Mouse (Mus musculus) CH12.LX (cell line): ENCODE data around the gene Irgm2. TPM values are rescaled to one million over a fixed set of nuclear protein-coding genes. Genes with fewer than 3 reads are reported as not detected.

Source experiments
- DNase-seq: peaks from one replicate; pipeline ENCODE4 v3.0.0-alpha.2; 2013; ENCODE audit errors: extremely low read depth
- H3K27ac ChIP-seq: 2 replicates; pipeline ENCODE4 v1.5.1; 2012; ENCODE audit warnings: low read depth, mild to moderate bottlenecking, control low read depth, moderate library complexity; ENCODE audit not compliant: insufficient read depth
- H3K27me3 ChIP-seq: replicated peaks from 2 replicates; pipeline ENCODE3; 2012; ENCODE audit warnings: inconsistent platforms
- H3K36me3 ChIP-seq, 2 experiments: replicated peaks in 1 of 2; 2 replicates each; pipeline versions ENCODE3 to v1.6.1; 2012; ENCODE audit warnings: inconsistent platforms in 1 of 2, low read length in 1 of 2, mild to moderate bottlenecking in 1 of 2, mixed read lengths in 1 of 2, moderate library complexity in 1 of 2; ENCODE audit not compliant: control insufficient read depth in 1 of 2, insufficient read depth in 1 of 2
- H3K4me1 ChIP-seq, 2 experiments: 2 replicates each; pipeline ENCODE4 v1.6.1; 2012; ENCODE audit warnings: inconsistent platforms in 1 of 2, moderate library complexity in 1 of 2; ENCODE audit not compliant: insufficient read depth in 2 of 2, control insufficient read depth in 1 of 2
- H3K4me2 ChIP-seq: 2 replicates; pipeline ENCODE4 v1.6.1; 2012; ENCODE audit warnings: low read depth, mild to moderate bottlenecking, control low read depth; ENCODE audit not compliant: poor library complexity, insufficient read depth, severe bottlenecking
- H3K4me3 ChIP-seq, 3 experiments: fragments of 150-350 bp in 1 of 3; sonication (generic) in 1 of 3; replicated peaks in 1 of 3; 2 replicates each; pipeline versions ENCODE3 to v1.5.1; 2011 to 2012; ENCODE audit warnings: low read depth in 2 of 3, low read length in 2 of 3, mild to moderate bottlenecking in 2 of 3, moderate library complexity in 2 of 3, control low read depth in 1 of 3, improper control_type of control experiment in 1 of 3, inconsistent platforms in 1 of 3, mixed read lengths in 1 of 3; ENCODE audit not compliant: poor library complexity in 1 of 3
- H3K79me2 ChIP-seq: replicated peaks from 2 replicates; pipeline ENCODE4 v1.6.1; 2012; ENCODE audit warnings: mild to moderate bottlenecking, moderate library complexity; ENCODE audit not compliant: control insufficient read depth, poor library complexity, insufficient read depth, severe bottlenecking; ENCODE audit errors: extremely low read depth
- H3K9ac ChIP-seq: 2 replicates; pipeline ENCODE4 v1.6.1; 2012; ENCODE audit warnings: low read depth, mild to moderate bottlenecking, control low read depth, moderate library complexity; ENCODE audit not compliant: insufficient read depth
- H3K9me3 ChIP-seq: replicated peaks from 2 replicates; pipeline ENCODE3; 2012; ENCODE audit warnings: low read length, inconsistent platforms, mixed read lengths
- EP300 ChIP-seq: IDR thresholded peaks from 2 replicates; pipeline ENCODE4 v1.6.1; 2011; ENCODE audit warnings: low read length, improper control_type of control experiment
- ETS1 ChIP-seq: conservative IDR thresholded peaks from 2 replicates; pipeline ENCODE4 v1.6.1; 2012; ENCODE audit warnings: low read depth, mild to moderate bottlenecking, inconsistent platforms, low read length, improper control_type of control experiment, moderate library complexity
- JUND ChIP-seq: conservative IDR thresholded peaks from 2 replicates; pipeline ENCODE4 v1.6.1; 2011; ENCODE audit warnings: low read depth, low read length, improper control_type of control experiment
- KAT2A ChIP-seq: IDR thresholded peaks from 2 replicates; pipeline ENCODE4 v1.6.1; 2012; ENCODE audit warnings: low read length, improper control_type of control experiment, inconsistent platforms; ENCODE audit not compliant: insufficient replicate concordance
- MAFK ChIP-seq: IDR thresholded peaks from 2 replicates; pipeline ENCODE4 v1.6.1; 2011; ENCODE audit warnings: low read length, improper control_type of control experiment; ENCODE audit not compliant: insufficient replicate concordance
- MAZ ChIP-seq: IDR thresholded peaks from 2 replicates; pipeline ENCODE4 v1.6.1; 2012; ENCODE audit warnings: low read depth, mild to moderate bottlenecking, inconsistent platforms, low read length, improper control_type of control experiment, moderate library complexity
- MXI1 ChIP-seq: IDR thresholded peaks from 2 replicates; pipeline ENCODE4 v1.6.1; 2011; ENCODE audit warnings: mild to moderate bottlenecking, low read depth, low read length, improper control_type of control experiment
- NELFE ChIP-seq: IDR thresholded peaks from 2 replicates; pipeline ENCODE4 v1.6.1; 2011; ENCODE audit warnings: low read depth, low read length, improper control_type of control experiment
- PAX5 ChIP-seq: IDR thresholded peaks from 2 replicates; pipeline ENCODE4 v1.6.1; 2012; ENCODE audit warnings: low read length, inconsistent platforms, mixed read lengths
- POLR2A ChIP-seq: IDR thresholded peaks from 2 replicates; pipeline ENCODE4 v1.6.1; 2011; ENCODE audit warnings: low read depth, mild to moderate bottlenecking, improper control_type of control experiment, low read length
- RAD21 ChIP-seq: IDR thresholded peaks from 2 replicates; pipeline ENCODE4 v1.6.1; 2011; ENCODE audit warnings: low read depth, mild to moderate bottlenecking, low read length, improper control_type of control experiment, moderate library complexity
- SMC3 ChIP-seq: IDR thresholded peaks from 2 replicates; pipeline ENCODE4 v1.6.1; 2011; ENCODE audit warnings: low read depth, low read length, improper control_type of control experiment
- TCF12 ChIP-seq: IDR thresholded peaks from 2 replicates; pipeline ENCODE4 v1.6.1; 2014; ENCODE audit warnings: low read depth, mild to moderate bottlenecking, inconsistent platforms, low read length, improper control_type of control experiment
- UBTF ChIP-seq: IDR thresholded peaks from 2 replicates; pipeline ENCODE4 v1.6.1; 2012; ENCODE audit warnings: low read depth, mild to moderate bottlenecking, inconsistent platforms, low read length, improper control_type of control experiment, moderate library complexity
- USF1 ChIP-seq: IDR thresholded peaks from 2 replicates; pipeline ENCODE4 v1.6.1; 2014; ENCODE audit warnings: low read depth, mild to moderate bottlenecking, inconsistent platforms, low read length, improper control_type of control experiment
- ZMIZ1 ChIP-seq: IDR thresholded peaks from 2 replicates; pipeline ENCODE4 v1.6.1; 2012; ENCODE audit warnings: low read depth, mild to moderate bottlenecking, inconsistent platforms, low read length, improper control_type of control experiment
- dilution Hi-C: fragments of 300-500 bp; cut with MboI; formaldehyde crosslinking; loops from 2 replicates; pipeline ENCODE4 v1.14.3; 2020; ENCODE audit warnings: low sequenced_read_pairs; ENCODE audit not compliant: extremely low pct_unique_long_range_greater_than_20kb, extremely low pct_ligation_motif_present
- in situ Hi-C: fragments of 300-500 bp; cut with MboI; formaldehyde crosslinking; loops from 3 replicates; pipeline ENCODE4 v1.14.3; 2019; ENCODE audit warnings: low sequenced_read_pairs, low pct_ligation_motif_present, low pct_unique_long_range_greater_than_20kb, mixed read lengths
- polyA plus RNA-seq: library from polyadenylated mRNA; unstranded; fragments of >175 nt; gene quantifications from 2 replicates; pipeline ENCODE4 v1.2.1, GENCODE M21; 2012; ENCODE audit warnings: low read depth; ENCODE audit not compliant: insufficient read length
- total RNA-seq, 2 experiments: library from RNA; depleted of rRNA; stranded (reverse); fragments of 300-350 nt in 1 of 2; fragments of >200 nt in 1 of 2; gene quantifications; 2 replicates each; pipeline ENCODE4 v1.2.3; 2012 to 2014

The Irgm2 gene
- total and polyA plus RNA-seq, 3 experiments: 4.3 to 5.2 (median 4.7) TPM

- dilution Hi-C loops (no loop called here), in situ Hi-C loops (no loop called here)
- Histone ChIP-seq H3K27me3 (peaks cover 70% of the 10 kb centered on the region), H3K36me3 (no peaks in the 10 kb centered on the region), H3K79me2 (no peaks in the 10 kb centered on the region), H3K4me1 (no peaks in the 10 kb centered on the region), H3K9ac (no peak overlapping the region), H3K4me2 (no peak overlapping the region), H3K4me3 (no peak overlapping the region), H3K27ac (no peak overlapping the region), H3K9me3 (no peaks in the 10 kb centered on the region)
- TF ChIP-seq MAFK (no peak), UBTF (no peak), PAX5 (no peak), MAZ (no peak), NELFE (no peak), MXI1 (no peak), KAT2A (no peak), ZMIZ1 (no peak), JUND (no peak), SMC3 (no peak), ETS1 (no peak), POLR2A (no peak), RAD21 (no peak), TCF12 (no peak), USF1 (no peak), EP300 (no peak)
- no peak for DNase-seq
These were observed 68.9 kb downstream of the Irgm2 start for GRCm38 (mm10) chr11:58268285-58268684.

Other genes starting within 250 kb of the Irgm2 start
- 94.1 and 106 TPM in 2 replicates for gene Larp1, start 190.6 kb upstream of the Irgm2 start, total RNA-seq (2012; rRNA removed)
- gene Larp1, start 190.6 kb upstream of the Irgm2 start, total RNA-seq (2014; rRNA removed): 33.4 and 38.2 TPM in 2 replicates
- gene Larp1, start 190.6 kb upstream of the Irgm2 start, polyA plus RNA-seq: 222 and 284 TPM in 2 replicates
- gene Gm12248, start 106.5 kb upstream of the Irgm2 start, total RNA-seq (2012; rRNA removed): 0.13 TPM in 1 of 2 replicates, not detected in the other
- gene Gm12248, start 106.5 kb upstream of the Irgm2 start, total RNA-seq (2014; rRNA removed): not detected in 2 replicates
- not detected in 2 replicates for gene Gm12248, start 106.5 kb upstream of the Irgm2 start, polyA plus RNA-seq
- 90.2 and 93.8 TPM in 2 replicates for gene Cnot8, start 95.5 kb upstream of the Irgm2 start, total RNA-seq (2012; rRNA removed)
- 127 and 134 TPM in 2 replicates for gene Cnot8, start 95.5 kb upstream of the Irgm2 start, total RNA-seq (2014; rRNA removed)
- 91.9 and 102 TPM in 2 replicates for gene Cnot8, start 95.5 kb upstream of the Irgm2 start, polyA plus RNA-seq
- 88.6 and 101 TPM in 2 replicates for gene Gemin5, start 31.1 kb upstream of the Irgm2 start, total RNA-seq (2012; rRNA removed)
- gene Gemin5, start 31.1 kb upstream of the Irgm2 start, total RNA-seq (2014; rRNA removed): 63.7 and 66.7 TPM in 2 replicates
- 81.7 and 89.6 TPM in 2 replicates for gene Gemin5, start 31.1 kb upstream of the Irgm2 start, polyA plus RNA-seq
- 89.1 and 112 TPM in 2 replicates for gene Mrpl22, start 28.0 kb upstream of the Irgm2 start, total RNA-seq (2012; rRNA removed)
- gene Mrpl22, start 28.0 kb upstream of the Irgm2 start, total RNA-seq (2014; rRNA removed): 115 and 124 TPM in 2 replicates
- gene Mrpl22, start 28.0 kb upstream of the Irgm2 start, polyA plus RNA-seq: 110 and 133 TPM in 2 replicates
- 115 and 143 TPM in 2 replicates for gene Igtp, start 62 bp upstream of the Irgm2 start, total RNA-seq (2012; rRNA removed)
- 107 and 108 TPM in 2 replicates for gene Igtp, start 62 bp upstream of the Irgm2 start, total RNA-seq (2014; rRNA removed)
- 66.1 and 70.3 TPM in 2 replicates for gene Igtp, start 62 bp upstream of the Irgm2 start, polyA plus RNA-seq
- not detected in 2 replicates for gene 4930438A08Rik, start 75.2 kb downstream of the Irgm2 start, total RNA-seq (2012; rRNA removed)
- not detected in 2 replicates for gene 4930438A08Rik, start 75.2 kb downstream of the Irgm2 start, total RNA-seq (2014; rRNA removed)
- gene 4930438A08Rik, start 75.2 kb downstream of the Irgm2 start, polyA plus RNA-seq: not detected in 2 replicates
- gene Zfp692, start 107.5 kb downstream of the Irgm2 start, total RNA-seq (2012; rRNA removed): 14.7 and 18.7 TPM in 2 replicates
- gene Zfp692, start 107.5 kb downstream of the Irgm2 start, total RNA-seq (2014; rRNA removed): 13.1 and 14.2 TPM in 2 replicates
- 17.6 and 17.7 TPM in 2 replicates for gene Zfp692, start 107.5 kb downstream of the Irgm2 start, polyA plus RNA-seq
- 34.9 and 43.7 TPM in 2 replicates for gene Zfp672, start 130.7 kb downstream of the Irgm2 start, total RNA-seq (2012; rRNA removed)
- gene Zfp672, start 130.7 kb downstream of the Irgm2 start, total RNA-seq (2014; rRNA removed): 38.8 and 40.5 TPM in 2 replicates
- gene Zfp672, start 130.7 kb downstream of the Irgm2 start, polyA plus RNA-seq: 27.4 and 31.2 TPM in 2 replicates
- gene Sh3bp5l, start 131.1 kb downstream of the Irgm2 start, total RNA-seq (2012; rRNA removed): 26.1 and 27.7 TPM in 2 replicates
- gene Sh3bp5l, start 131.1 kb downstream of the Irgm2 start, total RNA-seq (2014; rRNA removed): 18.1 and 18.6 TPM in 2 replicates
- 22.2 and 22.8 TPM in 2 replicates for gene Sh3bp5l, start 131.1 kb downstream of the Irgm2 start, polyA plus RNA-seq
- not detected in 2 replicates for gene Lypd8, start 179.4 kb downstream of the Irgm2 start, total RNA-seq (2012; rRNA removed)
- not detected in 2 replicates for gene Lypd8, start 179.4 kb downstream of the Irgm2 start, total RNA-seq (2014; rRNA removed)
- gene Lypd8, start 179.4 kb downstream of the Irgm2 start, polyA plus RNA-seq: not detected in 2 replicates
- gene 1810065E05Rik, start 221.5 kb downstream of the Irgm2 start, total RNA-seq (2012; rRNA removed): not detected in 2 replicates
- not detected in 2 replicates for gene 1810065E05Rik, start 221.5 kb downstream of the Irgm2 start, total RNA-seq (2014; rRNA removed)
- not detected in 2 replicates for gene 1810065E05Rik, start 221.5 kb downstream of the Irgm2 start, polyA plus RNA-seq
- gene Gm12253, start 232.9 kb downstream of the Irgm2 start, total RNA-seq (2012; rRNA removed): not detected in 2 replicates
- not detected in 2 replicates for gene Gm12253, start 232.9 kb downstream of the Irgm2 start, total RNA-seq (2014; rRNA removed)
- gene Gm12253, start 232.9 kb downstream of the Irgm2 start, polyA plus RNA-seq: not detected in 2 replicates